Mouse (Mus musculus) embryonic facial prominence, embryonic 12.5 days (tissue): ENCODE results near the gene Adcy6. TPM values are rescaled to one million over a fixed set of nuclear protein-coding genes. Genes with fewer than 3 reads are reported as not detected.

Experiments
- ATAC-seq: fragments of 200-750 bp; cut with Nextera tagmentation; 2 replicates; pipeline ENCODE4 v1.8.0; 2017; ENCODE audit not compliant: insufficient number of reproducible peaks, insufficient read depth, low FRiP score, low TSS enrichment
- H3K27ac ChIP-seq: fragments of 300-500 bp; sonication (generic); 2 replicates; pipeline ENCODE4 v1.5.1; 2016; ENCODE audit warnings: mild to moderate bottlenecking
- H3K27me3 ChIP-seq: fragments of 300-500 bp; sonication (generic); 2 replicates; pipeline ENCODE4 v1.6.1; 2016; ENCODE audit warnings: mild to moderate bottlenecking, moderate library complexity
- H3K36me3 ChIP-seq: fragments of 300-500 bp; sonication (generic); 2 replicates; pipeline ENCODE4 v1.6.1; 2016; ENCODE audit warnings: mild to moderate bottlenecking
- H3K4me1 ChIP-seq: fragments of 300-500 bp; sonication (generic); 2 replicates; pipeline ENCODE4 v1.6.1; 2016
- H3K4me2 ChIP-seq: fragments of 300-500 bp; sonication (generic); replicated peaks from 2 replicates; pipeline ENCODE4 v1.6.1; 2016; ENCODE audit warnings: mild to moderate bottlenecking, moderate library complexity
- H3K4me3 ChIP-seq: fragments of 300-500 bp; sonication (generic); 2 replicates; pipeline ENCODE4 v1.5.1; 2016; ENCODE audit warnings: mild to moderate bottlenecking
- H3K9ac ChIP-seq: fragments of 300-500 bp; sonication (generic); 2 replicates; pipeline ENCODE4 v1.6.1; 2016; ENCODE audit warnings: mild to moderate bottlenecking, moderate library complexity
- H3K9me3 ChIP-seq: fragments of 300-500 bp; sonication (generic); 2 replicates; pipeline ENCODE4 v1.6.1; 2016; ENCODE audit warnings: mild to moderate bottlenecking, moderate library complexity
- WGBS: fragments of 180-500 bp; shearing (Covaris S2); methylation state at CpG from one replicate; pipeline ENCODE4 v1.1.7; 2016; 5-methylcytosine and 5-hydroxymethylcytosine counted together
- polyA plus RNA-seq: library from polyadenylated mRNA; unstranded; fragments of >200 nt; fragmentation: Nextera tagmentation; extraction: Ambion mirVana; gene quantifications from 2 replicates; pipeline ENCODE4 v1.2.1, GENCODE M21; 2016

Adcy6 gene
- polyA plus RNA-seq, 1 experiment from 2014 or later = 18.7 TPM

- Histone ChIP-seq H3K27me3 (peaks cover 26% of the 10 kb centered on the region; the same call in 1 of the 2 replicates), H3K9me3 (no peaks in the 10 kb centered on the region), H3K4me3 (no peak overlapping the region), H3K36me3 (no peaks in the 10 kb centered on the region), H3K9ac (no peak overlapping the region), H3K4me1 (peaks cover 31% of the 10 kb centered on the region), H3K27ac (no peak overlapping the region), H3K4me2 (no peak overlapping the region)
- no peak for ATAC-seq
- 69% methylated on average over 7 of the region's 7 CpGs for WGBS
Measured at GRCm38 (mm10) chr15:98626487-98627212, 16.8 kb upstream of the Adcy6 start.

DNA sequence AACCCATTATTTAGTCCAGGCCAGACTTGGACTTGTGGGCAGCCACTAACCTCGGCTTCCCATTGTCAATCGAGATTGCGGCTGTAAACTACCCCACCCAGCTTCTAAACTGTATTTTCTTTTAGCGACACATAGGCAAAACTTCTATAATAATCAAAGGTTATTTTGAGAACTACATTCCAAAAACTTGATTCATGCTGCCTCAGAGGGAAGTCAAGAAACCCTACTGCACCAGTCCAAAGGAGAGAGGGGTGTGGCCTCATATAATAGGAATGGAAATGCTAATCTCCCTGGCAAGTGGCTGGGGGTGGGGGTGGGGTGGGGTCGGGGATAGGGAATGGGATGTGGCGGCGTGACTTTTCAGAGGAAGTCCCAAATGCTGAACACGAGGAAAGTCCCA is 16.2 kb upstream of the Adcy6 start:
- Histone ChIP-seq H3K27ac (no peak overlapping the region), H3K27me3 (peaks cover 21% of the 10 kb centered on the region; the same call in 1 of the 2 replicates), H3K4me1 (peaks cover 25% of the 10 kb centered on the region), H3K4me3 (no peak overlapping the region), H3K4me2 (no peak overlapping the region), H3K9ac (no peak overlapping the region), H3K36me3 (no peaks in the 10 kb centered on the region), H3K9me3 (no peaks in the 10 kb centered on the region)
- ATAC-seq = no peak
- WGBS = 20% methylated on average over 8 of the region's 8 CpGs

GRCm38 (mm10) chr15:98623361-98623821 is 13.5 kb upstream of the Adcy6 start:
- Histone ChIP-seq H3K9me3 (no peaks in the 10 kb centered on the region), H3K4me2 (no peak overlapping the region), H3K27me3 (0 out of 2 replicates have a peak, but pooled peaks cover 4% of the 10 kb centered on the region), H3K9ac (no peak overlapping the region), H3K36me3 (no peaks in the 10 kb centered on the region), H3K4me3 (no peak overlapping the region), H3K27ac (no peak overlapping the region), H3K4me1 (peaks cover 5% of the 10 kb centered on the region; the same call in 1 of the 2 replicates)
- no peak for ATAC-seq
- 63% methylated on average over 5 of the region's 5 CpGs for WGBS

- H3K36me3 ChIP-seq = no peaks in the 10 kb centered on the region
- ATAC-seq = no peak
- 19% methylated on average over 6 of the region's 6 CpGs for WGBS
- H3K4me2 ChIP-seq = no peak overlapping the region
- H3K9me3 ChIP-seq = no peaks in the 10 kb centered on the region
- H3K27ac ChIP-seq = no peak overlapping the region
- no peaks in the 10 kb centered on the region for H3K27me3 ChIP-seq
- H3K4me1 ChIP-seq = peaks cover 5% of the 10 kb centered on the region; the same call in 1 of the 2 replicates
- no peak overlapping the region for H3K9ac ChIP-seq
- H3K4me3 ChIP-seq = no peak overlapping the region
Measured at GRCm38 (mm10) chr15:98622721-98623120, 12.8 kb upstream of the Adcy6 start.

DNA sequence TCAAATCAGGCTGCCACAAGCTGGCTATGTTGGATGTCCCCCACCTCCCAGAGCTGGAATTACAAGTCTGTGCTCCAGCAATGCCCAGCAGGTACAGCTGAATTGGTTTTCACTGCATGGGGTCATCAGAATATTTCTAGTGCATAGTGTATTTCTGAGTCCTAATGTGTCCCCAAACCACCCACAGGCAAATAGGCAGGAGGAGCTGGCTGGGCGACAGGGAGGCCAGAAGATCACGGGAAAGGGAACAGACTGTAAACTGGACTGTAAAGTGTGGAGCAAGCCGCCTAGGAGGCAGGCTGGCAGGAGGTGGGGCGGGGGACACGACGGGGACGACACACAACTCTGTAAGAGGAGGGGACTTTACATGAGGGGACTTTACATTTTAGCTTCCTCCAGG is 12.3 kb upstream of the Adcy6 start:
- Histone ChIP-seq H3K9ac (no peak overlapping the region), H3K4me3 (no peak overlapping the region), H3K4me2 (no peak overlapping the region), H3K9me3 (no peaks in the 10 kb centered on the region), H3K4me1 (peaks cover 5% of the 10 kb centered on the region; the same call in 1 of the 2 replicates), H3K27me3 (no peaks in the 10 kb centered on the region), H3K27ac (no peak overlapping the region), H3K36me3 (no peaks in the 10 kb centered on the region)
- ATAC-seq = no peak
- WGBS = 9% methylated on average over 7 of the region's 7 CpGs

- no peaks in the 10 kb centered on the region for H3K9me3 ChIP-seq
- under 1% methylated on average over 12 of the region's 12 CpGs for WGBS
- H3K27ac ChIP-seq = no peak overlapping the region
- H3K27me3 ChIP-seq = peaks cover 4% of the 10 kb centered on the region; the same call in 1 of the 2 replicates
- H3K9ac ChIP-seq = no peak overlapping the region
- no peak for ATAC-seq
- H3K4me3 ChIP-seq = no peak overlapping the region
- H3K4me2 ChIP-seq = peak overlapping the region; percentile 26
- H3K36me3 ChIP-seq = no peaks in the 10 kb centered on the region
- peaks cover 12% of the 10 kb centered on the region; the same call in 1 of the 2 replicates for H3K4me1 ChIP-seq
Measured at GRCm38 (mm10) chr15:98617176-98617537, 7.3 kb upstream of the Adcy6 start.

DNA sequence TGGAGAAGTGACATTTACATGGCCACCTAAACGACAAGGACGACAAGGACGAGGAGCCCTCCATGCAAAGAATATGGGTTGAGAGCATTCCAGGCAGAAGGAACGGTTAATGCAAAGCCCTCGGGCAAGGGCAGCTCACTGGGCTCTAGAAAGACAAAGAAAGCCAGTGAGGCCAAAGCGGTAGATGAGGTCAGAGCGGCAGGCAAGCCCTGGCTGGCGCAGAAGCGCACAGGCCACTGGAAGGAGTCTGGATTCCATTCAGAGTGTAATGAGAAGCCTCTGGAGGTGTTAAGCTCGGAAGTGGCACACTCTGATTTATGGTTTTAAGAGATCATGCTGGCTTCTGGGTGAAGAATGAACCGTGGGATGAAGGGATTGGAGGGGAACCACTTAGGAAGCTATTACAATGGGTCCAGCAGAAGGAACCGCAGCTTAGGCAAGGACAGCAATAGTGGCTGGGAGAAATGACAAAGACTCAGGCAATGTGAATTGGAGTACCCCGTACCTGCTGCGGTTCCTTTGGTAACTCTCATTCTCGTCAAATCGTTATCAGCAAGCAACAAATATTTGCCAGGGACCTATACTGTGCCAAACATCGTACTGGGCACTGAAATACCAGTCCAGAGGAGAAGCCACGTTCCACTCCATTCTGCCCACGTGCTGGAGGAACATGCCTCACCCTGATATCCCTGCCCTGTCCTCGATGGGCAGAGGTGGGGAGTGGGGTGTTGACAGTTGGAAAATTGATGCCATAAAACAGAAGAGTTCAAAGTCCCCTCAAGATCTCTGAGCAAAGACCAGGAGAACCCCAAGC is 6.7 kb upstream of the Adcy6 start:
- no peak overlapping the region for H3K4me3 ChIP-seq
- H3K27me3 ChIP-seq = peaks cover 4% of the 10 kb centered on the region; the same call in 1 of the 2 replicates
- no peak for ATAC-seq
- no peaks in the 10 kb centered on the region for H3K36me3 ChIP-seq
- H3K9ac ChIP-seq = no peak overlapping the region
- 29% methylated on average over 20 of the region's 20 CpGs for WGBS
- no peaks in the 10 kb centered on the region for H3K9me3 ChIP-seq
- H3K4me2 ChIP-seq = peak overlapping the region; percentile 26
- H3K27ac ChIP-seq = no peak overlapping the region
- peaks cover 12% of the 10 kb centered on the region; the same call in 1 of the 2 replicates for H3K4me1 ChIP-seq

GRCm38 (mm10) chr15:98615751-98616150 is 5.9 kb upstream of the Adcy6 start:
- Histone ChIP-seq H3K27ac (no peak overlapping the region), H3K36me3 (no peaks in the 10 kb centered on the region), H3K9ac (no peak overlapping the region), H3K9me3 (no peaks in the 10 kb centered on the region), H3K4me2 (no peak overlapping the region), H3K4me3 (no peak overlapping the region), H3K4me1 (peaks cover 12% of the 10 kb centered on the region; the same call in 1 of the 2 replicates), H3K27me3 (peaks cover 4% of the 10 kb centered on the region; the same call in 1 of the 2 replicates)
- WGBS = 65% methylated on average over 6 of the region's 6 CpGs
- ATAC-seq = no peak

DNA sequence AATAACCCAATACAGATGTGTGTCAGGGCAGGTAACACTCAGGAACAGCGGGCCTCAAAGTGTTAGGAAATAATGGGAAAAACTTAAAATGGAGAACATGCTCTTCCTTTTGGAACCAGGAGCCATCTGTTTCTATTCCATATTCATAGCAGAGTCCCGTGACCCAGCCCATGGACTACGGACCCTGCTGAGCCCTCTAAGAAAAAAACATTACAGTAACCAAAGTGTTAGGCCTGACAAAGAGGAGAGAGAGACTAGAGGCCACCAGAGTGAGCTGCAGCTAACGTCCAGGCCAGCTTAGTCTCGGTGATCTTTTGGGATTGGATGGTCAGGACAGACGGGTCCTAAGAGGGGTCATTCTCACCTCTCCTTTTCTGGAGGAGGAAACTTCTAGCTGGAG is 5.1 kb upstream of the Adcy6 start:
- ATAC-seq = no peak
- H3K4me2 ChIP-seq = no peak overlapping the region
- peak overlapping the region; percentile 36; the same call in 1 of the 2 replicates for H3K27ac ChIP-seq
- H3K4me1 ChIP-seq = peaks cover 12% of the 10 kb centered on the region; the same call in 1 of the 2 replicates
- no peak overlapping the region for H3K9ac ChIP-seq
- no peaks in the 10 kb centered on the region for H3K9me3 ChIP-seq
- 45% methylated on average over 6 of the region's 6 CpGs for WGBS
- H3K36me3 ChIP-seq = no peaks in the 10 kb centered on the region
- H3K4me3 ChIP-seq = no peak overlapping the region
- H3K27me3 ChIP-seq = peaks cover 4% of the 10 kb centered on the region; the same call in 1 of the 2 replicates

DNA sequence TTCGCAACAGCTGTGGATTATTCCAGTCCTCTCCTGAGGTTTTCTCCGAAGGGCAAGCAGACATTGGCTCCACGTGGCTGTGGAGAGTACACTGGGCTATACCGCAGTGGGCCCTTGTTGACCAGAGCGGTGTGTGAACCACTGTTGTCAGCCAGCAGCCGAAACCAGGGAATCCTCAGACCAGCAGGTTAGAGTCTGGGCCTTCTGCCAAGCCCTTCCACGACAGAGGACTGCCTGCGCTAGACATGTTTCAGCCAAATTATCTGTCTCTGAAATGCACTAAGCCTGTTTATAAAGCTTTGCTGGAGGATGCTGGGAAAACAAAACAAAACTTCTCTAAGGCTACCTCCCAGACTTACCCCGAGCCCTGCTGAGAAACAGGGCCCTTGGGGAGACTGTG is 4.7 kb upstream of the Adcy6 start:
- H3K27ac ChIP-seq = peak overlapping the region; percentile 36; the same call in 1 of the 2 replicates

DNA sequence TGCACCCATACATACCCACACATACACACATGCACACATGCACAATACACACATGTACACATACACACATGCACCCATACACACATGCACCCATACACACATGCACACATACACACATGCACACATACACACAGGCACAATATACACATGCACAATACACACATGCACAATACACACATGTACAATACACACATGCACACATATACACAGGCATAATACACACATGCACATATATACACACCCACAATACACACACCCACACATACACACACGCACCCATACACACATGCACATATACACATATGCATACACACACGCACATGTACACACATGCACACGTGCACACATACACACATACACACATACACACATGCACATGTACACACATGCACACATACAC is 2.4 kb upstream of the Adcy6 start:
- Histone ChIP-seq H3K4me3 (no peak overlapping the region), H3K27ac (no peak overlapping the region), H3K9ac (no peak overlapping the region), H3K9me3 (no peaks in the 10 kb centered on the region), H3K27me3 (peaks cover 4% of the 10 kb centered on the region; the same call in 1 of the 2 replicates), H3K4me1 (peaks cover 27% of the 10 kb centered on the region), H3K4me2 (no peak overlapping the region), H3K36me3 (no peaks in the 10 kb centered on the region)
- WGBS = 95% methylated on average over 3 of the region's 3 CpGs
- ATAC-seq = no peak

More for the DNA sequence above, 4.7 kb upstream of the Adcy6 start:
- no peak overlapping the region for H3K9ac ChIP-seq
- peaks cover 12% of the 10 kb centered on the region; the same call in 1 of the 2 replicates for H3K4me1 ChIP-seq
- H3K27me3 ChIP-seq = peaks cover 4% of the 10 kb centered on the region; the same call in 1 of the 2 replicates
- no peak; the same call in 1 of the 2 replicates for ATAC-seq
- no peaks in the 10 kb centered on the region for H3K36me3 ChIP-seq
- no peak overlapping the region for H3K4me2 ChIP-seq
- H3K4me3 ChIP-seq = no peak overlapping the region
- no peaks in the 10 kb centered on the region for H3K9me3 ChIP-seq
- 45% methylated on average over 9 of the region's 9 CpGs for WGBS
